Mouse (Mus musculus) layer of hippocampus, adult 2 months (tissue): ENCODE data around the gene Slc10a6. TPM values are rescaled to one million over a fixed set of nuclear protein-coding genes. Genes with fewer than 3 reads are reported as not detected.

Source experiments
- DNase-seq, 2 experiments: peaks; one replicate each; pipeline ENCODE4 v3.0.0; 2022; ENCODE audit warnings: low spot score in 2 of 2
- H3K27ac ChIP-seq: fragments of 200-600 bp; 2 replicates; pipeline ENCODE4 v1.8.1; 2022
- H3K4me3 ChIP-seq: fragments of 200-600 bp; 2 replicates; pipeline ENCODE4 v1.8.1; 2022; ENCODE audit warnings: mild to moderate bottlenecking
- CTCF ChIP-seq: fragments of 200-600 bp; conservative IDR thresholded peaks from 2 replicates; pipeline ENCODE4 v1.8.1; 2022; ENCODE audit warnings: antibody characterized with exemption, mild to moderate bottlenecking, moderate library complexity
- total RNA-seq, 2 experiments: library from RNA; stranded (reverse); gene quantifications; 2 replicates each; pipeline ENCODE4 v1.2.3; 2021

The Slc10a6 gene
- total RNA-seq, 2 experiments from 2014 or later: 0.18 TPM; not detected in 1

DNA sequence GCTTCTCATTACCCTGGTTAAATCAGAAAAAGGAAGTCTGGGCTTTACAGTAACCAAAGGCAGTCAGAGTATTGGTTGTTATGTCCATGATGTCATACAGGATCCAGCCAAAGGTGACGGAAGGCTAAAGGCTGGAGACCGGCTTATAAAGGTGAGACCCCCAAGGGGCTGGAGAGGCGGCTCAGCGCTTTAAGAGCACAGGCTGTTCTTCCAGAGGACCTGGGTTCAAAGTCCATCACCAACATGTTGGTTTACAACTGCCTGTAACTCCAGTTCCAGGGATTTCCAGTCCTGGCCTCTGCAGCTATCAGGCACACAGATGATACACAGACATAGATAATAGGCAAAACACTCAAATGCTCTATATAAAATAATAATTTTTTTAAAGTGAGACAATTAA, 61.2 kb downstream of the Slc10a6 start:
- H3K4me3 ChIP-seq: no peak overlapping the region
- H3K27ac ChIP-seq: no peak overlapping the region
- DNase-seq: no peak
- no peak for TF ChIP-seq CTCF

DNA sequence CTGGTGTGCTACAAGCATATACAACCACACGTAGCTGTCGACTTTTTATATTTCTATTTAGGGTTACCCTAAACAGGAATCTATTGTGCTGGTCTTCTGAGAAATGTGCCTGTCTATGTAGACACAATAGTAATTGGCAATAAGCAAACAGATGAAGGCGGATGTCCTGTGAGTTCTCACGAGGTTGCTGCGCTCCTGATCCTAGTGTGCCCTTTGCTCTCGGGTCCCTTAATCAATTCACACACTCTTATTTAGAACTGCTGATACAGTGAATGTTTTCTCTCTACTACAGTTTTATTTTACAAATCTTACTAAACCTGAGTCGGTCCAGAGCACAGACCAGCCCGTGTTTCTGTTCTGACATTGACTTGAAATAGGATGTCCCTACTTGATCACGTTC, 68.7 kb downstream of the Slc10a6 start:
- TF ChIP-seq CTCF: no peak
- Histone ChIP-seq H3K4me3 (no peak overlapping the region), H3K27ac (no peak overlapping the region)
- DNase-seq: no peak

Other genes starting within 250 kb of the Slc10a6 start
- gene Ptpn13, start 204.2 kb downstream of the Slc10a6 start, total RNA-seq: 10 to 100 TPM in 1 of 2 experiments, 1 to 10 TPM in 1; 9.7 to 13.4 TPM
- gene 1700016H13Rik, start 26.6 kb upstream of the Slc10a6 start, total RNA-seq: not detected
- gene Aff1, start 63.0 kb upstream of the Slc10a6 start, total RNA-seq: 10 to 100 TPM; 18.0 to 21.3 TPM